Mouse (Mus musculus) embryonic facial prominence, embryonic 13.5 days (tissue): ENCODE measurements around the gene Olfr435. TPM values are rescaled to one million over a fixed set of nuclear protein-coding genes. Genes with fewer than 3 reads are reported as not detected.
"Not testable (repeated sequence)": the region's sequence is repeated elsewhere in the genome, so short reads cannot be mapped to it uniquely, and the experiment has no call there.

Source experiments
- ATAC-seq: fragments of 200-750 bp; cut with Nextera tagmentation; 2 replicates; pipeline ENCODE4 v1.8.0; 2017; ENCODE audit warnings: low read depth; ENCODE audit not compliant: insufficient number of reproducible peaks, insufficient read depth, low FRiP score, low TSS enrichment
- H3K27ac ChIP-seq: fragments of 300-500 bp; sonication (generic); 2 replicates; pipeline ENCODE4 v1.5.1; 2015; ENCODE audit warnings: moderate library complexity, mild to moderate bottlenecking, inconsistent platforms
- H3K27me3 ChIP-seq: fragments of 300-500 bp; sonication (generic); 2 replicates; pipeline ENCODE4 v1.6.1; 2015; ENCODE audit warnings: mild to moderate bottlenecking, inconsistent platforms
- H3K36me3 ChIP-seq: fragments of 300-500 bp; sonication (generic); 2 replicates; pipeline ENCODE4 v1.6.1; 2015; ENCODE audit warnings: mild to moderate bottlenecking, inconsistent platforms
- H3K4me1 ChIP-seq: fragments of 300-500 bp; sonication (generic); 2 replicates; pipeline ENCODE4 v1.6.1; 2015; ENCODE audit warnings: inconsistent platforms
- H3K4me2 ChIP-seq: fragments of 300-500 bp; sonication (generic); 2 replicates; pipeline ENCODE4 v1.6.1; 2015; ENCODE audit warnings: moderate library complexity, mild to moderate bottlenecking, inconsistent platforms
- H3K4me3 ChIP-seq: fragments of 300-500 bp; sonication (generic); 2 replicates; pipeline ENCODE4 v1.5.1; 2015; ENCODE audit warnings: mild to moderate bottlenecking, inconsistent platforms
- H3K9ac ChIP-seq: fragments of 300-500 bp; sonication (generic); 2 replicates; pipeline ENCODE4 v1.6.1; 2015; ENCODE audit warnings: mild to moderate bottlenecking, inconsistent platforms
- H3K9me3 ChIP-seq: fragments of 300-500 bp; sonication (generic); 2 replicates; pipeline ENCODE4 v1.6.1; 2016; ENCODE audit warnings: inconsistent platforms
- WGBS: fragments of 180-500 bp; shearing (Covaris S2); methylation state at CpG from one replicate; pipeline ENCODE4 v1.1.7; 2015; ENCODE audit warnings: mixed read lengths; 5-methylcytosine and 5-hydroxymethylcytosine counted together
- polyA plus RNA-seq: library from polyadenylated mRNA; unstranded; fragments of >200 nt; fragmentation: Nextera tagmentation; extraction: Ambion mirVana; gene quantifications from 2 replicates; pipeline ENCODE4 v1.2.1, GENCODE M21; 2015

The Olfr435 gene
- 0.19 TPM in 1 of 2 replicates, not detected in the other for polyA plus RNA-seq

GRCm38 (mm10) chr6:43196781-43197180 is at the start of gene Olfr435:
Gene Olfr435 (plus strand): TSS chr6:43197146.
- Histone ChIP-seq H3K9ac (no peak within 1 kb of the TSS), H3K27me3 (no peaks in the 10 kb centered on the region), H3K36me3 (no peaks in the 10 kb centered on the region), H3K4me2 (no peak within 1 kb of the TSS), H3K4me1 (no peaks in the 10 kb centered on the region), H3K4me3 (no peak within 1 kb of the TSS), H3K9me3 (no peaks in the 10 kb centered on the region), H3K27ac (no peak within 1 kb of the TSS)
- no peak for ATAC-seq

- H3K36me3 ChIP-seq: no peaks in the 10 kb centered on the region
- no peak for ATAC-seq
- H3K9ac ChIP-seq: no peak overlapping the region
- H3K27ac ChIP-seq: no peak overlapping the region
- no peak overlapping the region for H3K4me2 ChIP-seq
- H3K4me1 ChIP-seq: no peaks in the 10 kb centered on the region
- no peak overlapping the region for H3K4me3 ChIP-seq
- no peaks in the 10 kb centered on the region for H3K27me3 ChIP-seq
- H3K9me3 ChIP-seq: no peaks in the 10 kb centered on the region
- WGBS: 56% methylated on average over 1 of the region's 1 CpGs
Measured at GRCm38 (mm10) chr6:43159502-43159901, 37.4 kb upstream of the Olfr435 start.

GRCm38 (mm10) chr6:43162982-43163381 is 34.0 kb upstream of the Olfr435 start, which contains the start of gene Olfr437:
Gene Olfr437 (plus strand): TSS chr6:43163282.
- H3K9me3 ChIP-seq: no peaks in the 10 kb centered on the region
- no peak for ATAC-seq
- H3K9ac ChIP-seq: no peak within 1 kb of the TSS
- H3K4me1 ChIP-seq: no peaks in the 10 kb centered on the region
- H3K36me3 ChIP-seq: no peaks in the 10 kb centered on the region
- H3K4me3 ChIP-seq: no peak within 1 kb of the TSS
- 66% methylated on average over 3 of the region's 3 CpGs for WGBS
- H3K4me2 ChIP-seq: no peak within 1 kb of the TSS
- H3K27ac ChIP-seq: no peak within 1 kb of the TSS
- no peaks in the 10 kb centered on the region for H3K27me3 ChIP-seq

- no peak overlapping the region for H3K4me2 ChIP-seq
- H3K9ac ChIP-seq: no peak overlapping the region
- WGBS: 92% methylated on average over 4 of the region's 4 CpGs
- no peak overlapping the region for H3K27ac ChIP-seq
- ATAC-seq: no peak
- H3K4me1 ChIP-seq: no peaks in the 10 kb centered on the region
- H3K36me3 ChIP-seq: no peaks in the 10 kb centered on the region
- no peak overlapping the region for H3K4me3 ChIP-seq
- H3K27me3 ChIP-seq: no peaks in the 10 kb centered on the region
- no peaks in the 10 kb centered on the region for H3K9me3 ChIP-seq
Measured at GRCm38 (mm10) chr6:43167246-43167645, 29.7 kb upstream of the Olfr435 start.

GRCm38 (mm10) chr6:43171840-43172239 is 25.1 kb upstream of the Olfr435 start, which contains the start of gene Olfr13:
Gene Olfr13 (plus strand): TSS chr6:43172140.
- ATAC-seq: no peak
- Histone ChIP-seq H3K4me3 (no peak within 1 kb of the TSS), H3K9me3 (no peaks in the 10 kb centered on the region), H3K9ac (no peak within 1 kb of the TSS), H3K27me3 (no peaks in the 10 kb centered on the region), H3K4me2 (no peak within 1 kb of the TSS), H3K36me3 (no peaks in the 10 kb centered on the region), H3K4me1 (no peaks in the 10 kb centered on the region), H3K27ac (no peak within 1 kb of the TSS)
- 75% methylated on average over 4 of the region's 4 CpGs for WGBS

GRCm38 (mm10) chr6:43178129-43178528 is 18.8 kb upstream of the Olfr435 start:
- Histone ChIP-seq H3K4me2 (no peak overlapping the region), H3K36me3 (no peaks in the 10 kb centered on the region), H3K4me1 (no peaks in the 10 kb centered on the region), H3K9ac (no peak overlapping the region), H3K4me3 (no peak overlapping the region), H3K27ac (no peak overlapping the region), H3K9me3 (no peaks in the 10 kb centered on the region), H3K27me3 (no peaks in the 10 kb centered on the region)
- WGBS: 70% methylated on average over 1 of the region's 1 CpGs
- no peak for ATAC-seq

- Histone ChIP-seq H3K36me3 (no peaks in the 10 kb centered on the region), H3K9ac (no peak overlapping the region), H3K27ac (no peak overlapping the region), H3K4me1 (no peaks in the 10 kb centered on the region), H3K9me3 (no peaks in the 10 kb centered on the region), H3K27me3 (no peaks in the 10 kb centered on the region), H3K4me2 (no peak overlapping the region), H3K4me3 (no peak overlapping the region)
- 60% methylated on average over 6 of the region's 6 CpGs for WGBS
- ATAC-seq: no peak
Measured at GRCm38 (mm10) chr6:43178584-43179501, 18.1 kb upstream of the Olfr435 start.

GRCm38 (mm10) chr6:43190986-43191385 is 6.0 kb upstream of the Olfr435 start:
- H3K4me3 ChIP-seq: no peak overlapping the region
- H3K36me3 ChIP-seq: no peaks in the 10 kb centered on the region
- no peak overlapping the region for H3K4me2 ChIP-seq
- H3K27me3 ChIP-seq: no peaks in the 10 kb centered on the region
- H3K9ac ChIP-seq: no peak overlapping the region
- no peaks in the 10 kb centered on the region for H3K9me3 ChIP-seq
- no peak for ATAC-seq
- H3K27ac ChIP-seq: no peak overlapping the region
- no peaks in the 10 kb centered on the region for H3K4me1 ChIP-seq
- WGBS: 64% methylated on average over 3 of the region's 3 CpGs

- Histone ChIP-seq H3K27ac (no peak overlapping the region), H3K27me3 (no peaks in the 10 kb centered on the region)
- WGBS: 82% methylated on average over 3 of the region's 3 CpGs
Measured at GRCm38 (mm10) chr6:43198094-43198493, 1.1 kb downstream of the Olfr435 start.

GRCm38 (mm10) chr6:43202786-43203185 is 5.8 kb downstream of the Olfr435 start:
- H3K4me2 ChIP-seq: no peak overlapping the region
- no peaks in the 10 kb centered on the region for H3K4me1 ChIP-seq
- H3K9ac ChIP-seq: no peak overlapping the region
- no peaks in the 10 kb centered on the region for H3K9me3 ChIP-seq
- no peak for ATAC-seq
- H3K27ac ChIP-seq: no peak overlapping the region
- no peaks in the 10 kb centered on the region for H3K36me3 ChIP-seq
- H3K27me3 ChIP-seq: no peaks in the 10 kb centered on the region
- no peak overlapping the region for H3K4me3 ChIP-seq

More at GRCm38 (mm10) chr6:43198094-43198493, 1.1 kb downstream of the Olfr435 start:
- Histone ChIP-seq H3K36me3 (no peaks in the 10 kb centered on the region), H3K4me2 (no peak overlapping the region), H3K9me3 (no peaks in the 10 kb centered on the region), H3K4me1 (no peaks in the 10 kb centered on the region), H3K4me3 (no peak overlapping the region), H3K9ac (no peak overlapping the region)
- no peak for ATAC-seq

- H3K4me2 ChIP-seq: no peak overlapping the region
- no peak overlapping the region for H3K27ac ChIP-seq
- ATAC-seq: no peak
- H3K27me3 ChIP-seq: no peaks in the 10 kb centered on the region
- no peaks in the 10 kb centered on the region for H3K9me3 ChIP-seq
- H3K9ac ChIP-seq: no peak overlapping the region
- WGBS: 45% methylated on average over 2 of the region's 2 CpGs
- H3K4me1 ChIP-seq: no peaks in the 10 kb centered on the region
- H3K36me3 ChIP-seq: no peaks in the 10 kb centered on the region
- no peak overlapping the region for H3K4me3 ChIP-seq
Measured at GRCm38 (mm10) chr6:43205355-43205754, 8.4 kb downstream of the Olfr435 start.

GRCm38 (mm10) chr6:43212873-43213272 is 15.9 kb downstream of the Olfr435 start, which contains the start of gene Olfr434:
Gene Olfr434 (plus strand): TSS chr6:43213021.
- not testable (repeated sequence) for H3K4me2 ChIP-seq, H3K27me3 ChIP-seq, H3K4me1 ChIP-seq, H3K4me3 ChIP-seq, H3K27ac ChIP-seq, H3K9ac ChIP-seq, H3K36me3 ChIP-seq, ATAC-seq, H3K9me3 ChIP-seq
